Mouse (Mus musculus) olfactory bulb, adult 2 months (tissue): ENCODE results near the gene Bmp4. TPM values are rescaled to one million over a fixed set of nuclear protein-coding genes. Genes with fewer than 3 reads are reported as not detected.

ENCODE experiments used
- H3K27ac ChIP-seq: fragments of 200-500 bp; 2 replicates; pipeline ENCODE4 v1.5.1; 2012; ENCODE audit warnings: low read depth, low read length; ENCODE audit not compliant: insufficient read depth
- H3K4me1 ChIP-seq: fragments of 200-500 bp; 2 replicates; pipeline ENCODE4 v1.6.1; 2012; ENCODE audit warnings: low read length; ENCODE audit not compliant: control insufficient read depth, insufficient read depth
- H3K4me3 ChIP-seq: fragments of 200-500 bp; 2 replicates; pipeline ENCODE4 v1.5.1; 2012; ENCODE audit warnings: mild to moderate bottlenecking, low read depth, low read length, moderate library complexity; ENCODE audit not compliant: insufficient read depth
- CTCF ChIP-seq: fragments of 200-500 bp; IDR thresholded peaks from 2 replicates; pipeline ENCODE4 v1.5.1; 2012; ENCODE audit warnings: low read depth, mild to moderate bottlenecking, low read length, moderate library complexity; ENCODE audit not compliant: insufficient read depth
- POLR2A ChIP-seq: fragments of 200-500 bp; IDR thresholded peaks from 2 replicates; pipeline ENCODE4 v1.6.1; 2012; ENCODE audit warnings: mild to moderate bottlenecking, low read depth, low read length, moderate library complexity; ENCODE audit not compliant: insufficient read depth
- WGBS: fragments of 180-500 bp; shearing (Covaris S2); methylation state at CpG from one replicate; pipeline ENCODE4 v1.1.7; 2018; 5-methylcytosine and 5-hydroxymethylcytosine counted together
- polyA plus RNA-seq: library from polyadenylated mRNA; stranded (reverse); fragments of >200 nt; gene quantifications from 2 replicates; pipeline ENCODE4 v1.2.4, GENCODE M21; 2012; ENCODE audit warnings: low replicate concordance; ENCODE audit not compliant: missing spikeins, insufficient read depth, insufficient read length

The Bmp4 gene
- polyA plus RNA-seq, 1 experiment: not detected

- H3K27ac ChIP-seq: no peak overlapping the region
- 81% methylated on average over 4 of the region's 4 CpGs for WGBS
- no peaks in the 10 kb centered on the region for H3K4me1 ChIP-seq
- H3K4me3 ChIP-seq: no peak overlapping the region
- TF ChIP-seq POLR2A (no peak), CTCF (no peak)
These were observed 20.2 kb upstream of the Bmp4 start for GRCm38 (mm10) chr14:46410557-46411120.

GRCm38 (mm10) chr14:46409016-46409415 lies 18.5 kb upstream of the Bmp4 start:
- H3K4me3 ChIP-seq: no peak overlapping the region
- WGBS: 68% methylated on average over 10 of the region's 10 CpGs
- TF ChIP-seq CTCF: no peak
- no peak overlapping the region for H3K27ac ChIP-seq
- no peaks in the 10 kb centered on the region for H3K4me1 ChIP-seq

- TF ChIP-seq CTCF: no peak
- 88% methylated on average over 3 of the region's 3 CpGs for WGBS
- Histone ChIP-seq H3K27ac (no peak overlapping the region), H3K4me1 (no peaks in the 10 kb centered on the region), H3K4me3 (no peak overlapping the region)
These were observed 17.9 kb upstream of the Bmp4 start for GRCm38 (mm10) chr14:46408319-46408718.

GRCm38 (mm10) chr14:46399925-46400324 lies 9.5 kb upstream of the Bmp4 start:
- TF ChIP-seq CTCF: no peak
- no peak for TF ChIP-seq POLR2A
- no peak overlapping the region for H3K4me3 ChIP-seq
- 71% methylated on average over 2 of the region's 2 CpGs for WGBS
- H3K4me1 ChIP-seq: peaks cover 6% of the 10 kb centered on the region; the same call in 1 of the 2 replicates
- no peak overlapping the region for H3K27ac ChIP-seq

GRCm38 (mm10) chr14:46398091-46398695 lies 7.7 kb upstream of the Bmp4 start:
- H3K4me3 ChIP-seq: no peak overlapping the region
- 12% methylated on average over 27 of the region's 27 CpGs for WGBS
- no peak overlapping the region for H3K27ac ChIP-seq
- H3K4me1 ChIP-seq: peaks cover 6% of the 10 kb centered on the region; the same call in 1 of the 2 replicates
- TF ChIP-seq POLR2A (no peak), CTCF (no peak)

GRCm38 (mm10) chr14:46391621-46392170 lies 1.2 kb upstream of the Bmp4 start:
- TF ChIP-seq CTCF (no peak), POLR2A (no peak)
- H3K27ac ChIP-seq: no peak overlapping the region
- H3K4me1 ChIP-seq: peaks cover 23% of the 10 kb centered on the region
- 85% methylated on average over 6 of the region's 6 CpGs for WGBS
- no peak overlapping the region for H3K4me3 ChIP-seq

GRCm38 (mm10) chr14:46389438-46390248 lies 826 bp downstream of the Bmp4 start:
- H3K4me1 ChIP-seq: peaks cover 28% of the 10 kb centered on the region
- no peak overlapping the region for H3K4me3 ChIP-seq
- TF ChIP-seq POLR2A: no peak
- 15% methylated on average over 24 of the region's 24 CpGs for WGBS
- no peak overlapping the region for H3K27ac ChIP-seq

- TF ChIP-seq POLR2A: no peak
- TF ChIP-seq CTCF: no peak
- H3K4me1 ChIP-seq: peaks cover 28% of the 10 kb centered on the region
- H3K27ac ChIP-seq: no peak overlapping the region
- 0 out of 2 replicates have a peak overlapping the region, but pooled peaks have one; percentile 0 for H3K4me3 ChIP-seq
- WGBS: 2% methylated on average over 27 of the region's 27 CpGs
These were observed 1.8 kb downstream of the Bmp4 start for GRCm38 (mm10) chr14:46388636-46389035.

- Histone ChIP-seq H3K4me1 (peaks cover 28% of the 10 kb centered on the region), H3K4me3 (peak overlapping the region; percentile 48), H3K27ac (no peak overlapping the region)
- 1% methylated on average over 41 of the region's 41 CpGs for WGBS
- no peak for TF ChIP-seq CTCF
- TF ChIP-seq POLR2A: no peak
These were observed 2.5 kb downstream of the Bmp4 start for GRCm38 (mm10) chr14:46387821-46388481.
